Mouse (Mus musculus): ENCODE data around the gene Teddm1a. TPM values are rescaled to one million over a fixed set of nuclear protein-coding genes. Genes with fewer than 3 reads are reported as not detected.

Teddm1a gene
- polyA plus RNA-seq, 1 experiment from 2014 or later = not detected

- H3K9ac ChIP-seq = no peak overlapping the region
- no peak overlapping the region for H3K27ac ChIP-seq
- H3K36me3 ChIP-seq (replicated peaks; ENCODE audit: control insufficient read depth, insufficient read depth) = no peaks in the 10 kb centered on the region
- ATAC-seq (ENCODE audit: low FRiP score) (peak; percentile 43; the same call in 1 of the 2 replicates), DNase-seq (ENCODE audit: low spot score) (no peak)
- no peaks in the 10 kb centered on the region for H3K9me3 ChIP-seq (ENCODE audit: control insufficient read depth, low read length)
- WGBS = 38% methylated on average over 17 of the region's 17 CpGs
- H3K4me3 ChIP-seq (replicated peaks; ENCODE audit: low read length) = no peak overlapping the region
- no peak overlapping the region; the same call in 1 of the 2 replicates for H3K4me2 ChIP-seq (replicated peaks)
- H3K4me1 ChIP-seq (replicated peaks; ENCODE audit: control insufficient read depth, insufficient read depth, low read length) = no peaks in the 10 kb centered on the region
- no peaks in the 10 kb centered on the region for H3K27me3 ChIP-seq (ENCODE audit: control insufficient read depth, insufficient read depth, low read length)
These were observed 5.4 kb upstream of the Teddm1a start for GRCm38 (mm10) chr1:153886024-153886633.

GRCm38 (mm10) chr1:153890121-153890520, 1.4 kb upstream of the Teddm1a start:
- Histone ChIP-seq H3K4me2 (replicated peaks) (no peak overlapping the region), H3K4me3 (replicated peaks; ENCODE audit: low read length) (no peak overlapping the region), H3K9ac (no peak overlapping the region), H3K9me3 (ENCODE audit: control insufficient read depth, low read length) (no peaks in the 10 kb centered on the region), H3K27me3 (ENCODE audit: control insufficient read depth, insufficient read depth, low read length) (no peaks in the 10 kb centered on the region), H3K4me1 (replicated peaks; ENCODE audit: control insufficient read depth, insufficient read depth, low read length) (0 out of 2 replicates have a peak, but pooled peaks cover 1% of the 10 kb centered on the region), H3K27ac (no peak overlapping the region), H3K36me3 (replicated peaks; ENCODE audit: control insufficient read depth, insufficient read depth) (no peaks in the 10 kb centered on the region)
- no peak for ATAC-seq (ENCODE audit: low FRiP score)
- DNase-seq (ENCODE audit: low spot score) = no peak
- WGBS = 96% methylated on average over 10 of the region's 10 CpGs

DNA sequence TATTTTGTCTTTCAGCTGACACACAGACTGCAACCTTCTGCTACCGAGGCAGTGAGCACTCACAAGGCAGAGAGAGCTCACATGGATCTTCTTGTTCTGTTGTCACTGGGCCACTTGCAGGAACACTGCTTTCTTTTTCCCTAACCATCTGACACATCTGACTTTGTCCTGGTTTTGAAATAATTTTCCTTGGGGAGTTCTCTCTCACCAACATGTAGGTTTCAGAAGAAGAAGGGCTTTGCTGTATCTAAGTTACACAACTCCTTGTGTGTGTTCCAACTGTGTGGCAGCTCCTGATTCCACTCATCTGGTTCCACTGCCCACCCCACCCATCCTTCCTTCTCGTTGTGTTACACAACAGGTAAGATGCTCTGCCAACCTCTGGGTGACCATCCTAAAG, 2.2 kb downstream of the Teddm1a start:
- ATAC-seq (ENCODE audit: low FRiP score) = no peak
- Histone ChIP-seq H3K36me3 (replicated peaks; ENCODE audit: control insufficient read depth, insufficient read depth) (no peaks in the 10 kb centered on the region), H3K9me3 (ENCODE audit: control insufficient read depth, low read length) (no peaks in the 10 kb centered on the region), H3K27me3 (ENCODE audit: control insufficient read depth, insufficient read depth, low read length) (no peaks in the 10 kb centered on the region), H3K4me3 (replicated peaks; ENCODE audit: low read length) (no peak overlapping the region), H3K4me1 (replicated peaks; ENCODE audit: control insufficient read depth, insufficient read depth, low read length) (0 out of 2 replicates have a peak, but pooled peaks cover 3% of the 10 kb centered on the region), H3K9ac (no peak overlapping the region), H3K4me2 (replicated peaks) (no peak overlapping the region), H3K27ac (no peak overlapping the region)
- no peak for DNase-seq (ENCODE audit: low spot score)
- WGBS = 81% methylated on average over 2 of the region's 2 CpGs

DNA sequence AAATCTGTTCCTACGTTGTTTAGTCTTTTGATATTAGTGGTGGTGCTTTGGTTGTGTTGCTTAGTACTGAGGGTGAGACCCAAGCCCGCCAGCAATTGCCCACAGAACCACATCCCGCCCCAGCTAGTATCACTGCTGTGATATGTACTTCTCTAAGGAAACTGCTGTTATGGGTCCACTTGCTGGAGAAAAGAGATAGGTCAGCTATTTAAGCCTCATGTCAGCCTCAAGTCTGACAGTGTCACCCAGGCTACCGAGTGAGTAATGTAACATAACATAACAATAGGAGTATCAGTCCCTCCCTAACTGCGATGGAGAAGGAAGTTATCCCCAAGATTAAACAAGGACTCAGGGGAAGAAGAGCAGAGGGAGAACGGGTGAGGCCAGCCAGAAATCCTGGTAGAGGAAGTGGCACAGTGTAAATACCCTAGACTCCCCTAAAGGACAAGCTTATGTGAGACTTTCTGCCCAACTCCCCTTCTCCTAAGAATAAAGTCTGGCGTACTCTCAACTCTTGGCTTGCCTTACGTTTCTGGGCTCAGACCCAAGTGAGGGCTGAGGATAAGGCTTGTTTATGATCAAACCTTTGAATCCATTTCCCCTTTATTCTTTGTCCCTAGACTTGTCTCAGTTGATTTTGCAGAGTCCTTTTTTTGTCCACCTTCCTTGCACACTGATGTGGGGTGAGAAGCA, 2.8 kb downstream of the Teddm1a start:
- no peak overlapping the region for H3K4me2 ChIP-seq (replicated peaks)
- H3K27me3 ChIP-seq (ENCODE audit: control insufficient read depth, insufficient read depth, low read length) = no peaks in the 10 kb centered on the region
- H3K36me3 ChIP-seq (replicated peaks; ENCODE audit: control insufficient read depth, insufficient read depth) = no peaks in the 10 kb centered on the region
- no peak overlapping the region for H3K9ac ChIP-seq
- no peaks in the 10 kb centered on the region for H3K9me3 ChIP-seq (ENCODE audit: control insufficient read depth, low read length)
- 62% methylated on average over 8 of the region's 8 CpGs for WGBS
- peaks cover 8% of the 10 kb centered on the region; the same call in 1 of the 2 replicates for H3K4me1 ChIP-seq (replicated peaks; ENCODE audit: control insufficient read depth, insufficient read depth, low read length)
- ATAC-seq (ENCODE audit: low FRiP score) (no peak), DNase-seq (ENCODE audit: low spot score) (no peak)
- H3K4me3 ChIP-seq (replicated peaks; ENCODE audit: low read length) = no peak overlapping the region
- no peak overlapping the region for H3K27ac ChIP-seq

GRCm38 (mm10) chr1:153894979-153895378, 3.4 kb downstream of the Teddm1a start:
- H3K27me3 ChIP-seq (ENCODE audit: control insufficient read depth, insufficient read depth, low read length) = no peaks in the 10 kb centered on the region
- no peaks in the 10 kb centered on the region for H3K9me3 ChIP-seq (ENCODE audit: control insufficient read depth, low read length)
- H3K27ac ChIP-seq = no peak overlapping the region
- peaks cover 8% of the 10 kb centered on the region; the same call in 1 of the 2 replicates for H3K4me1 ChIP-seq (replicated peaks; ENCODE audit: control insufficient read depth, insufficient read depth, low read length)
- H3K4me2 ChIP-seq (replicated peaks) = no peak overlapping the region
- no peak overlapping the region for H3K9ac ChIP-seq
- H3K4me3 ChIP-seq (replicated peaks; ENCODE audit: low read length) = no peak overlapping the region
- no peaks in the 10 kb centered on the region for H3K36me3 ChIP-seq (replicated peaks; ENCODE audit: control insufficient read depth, insufficient read depth)
- 36% methylated on average over 5 of the region's 5 CpGs for WGBS
- no peak for ATAC-seq (ENCODE audit: low FRiP score)
- peak; percentile 92 for DNase-seq (ENCODE audit: low spot score)

DNA sequence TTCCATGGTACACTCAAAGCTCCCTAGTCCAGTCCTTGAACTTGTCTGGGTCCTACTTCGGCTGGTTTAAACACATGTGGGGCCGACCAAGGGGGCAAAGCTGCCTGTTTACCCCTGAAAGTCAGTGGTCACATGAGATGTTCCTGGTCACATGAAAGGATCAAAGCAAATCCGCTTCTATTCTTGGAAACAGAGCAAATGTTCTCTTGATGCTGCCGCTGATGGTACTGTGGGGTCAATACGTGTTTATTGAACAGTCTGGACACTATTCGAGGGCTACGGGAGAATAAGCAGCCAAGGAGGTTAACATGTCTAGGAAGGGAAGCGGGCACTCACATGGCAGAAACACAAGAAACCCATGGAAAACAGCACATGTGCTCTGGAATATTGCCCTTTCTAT, 5.7 kb downstream of the Teddm1a start:
- Histone ChIP-seq H3K4me2 (replicated peaks) (no peak overlapping the region), H3K27ac (no peak overlapping the region), H3K9me3 (ENCODE audit: control insufficient read depth, low read length) (no peaks in the 10 kb centered on the region), H3K4me3 (replicated peaks; ENCODE audit: low read length) (no peak overlapping the region), H3K27me3 (ENCODE audit: control insufficient read depth, insufficient read depth, low read length) (no peaks in the 10 kb centered on the region), H3K9ac (no peak overlapping the region), H3K36me3 (replicated peaks; ENCODE audit: control insufficient read depth, insufficient read depth) (no peaks in the 10 kb centered on the region), H3K4me1 (replicated peaks; ENCODE audit: control insufficient read depth, insufficient read depth, low read length) (peaks cover 20% of the 10 kb centered on the region)
- DNase-seq (ENCODE audit: low spot score) (no peak), ATAC-seq (ENCODE audit: low FRiP score) (no peak)
- 90% methylated on average over 8 of the region's 8 CpGs for WGBS

DNA sequence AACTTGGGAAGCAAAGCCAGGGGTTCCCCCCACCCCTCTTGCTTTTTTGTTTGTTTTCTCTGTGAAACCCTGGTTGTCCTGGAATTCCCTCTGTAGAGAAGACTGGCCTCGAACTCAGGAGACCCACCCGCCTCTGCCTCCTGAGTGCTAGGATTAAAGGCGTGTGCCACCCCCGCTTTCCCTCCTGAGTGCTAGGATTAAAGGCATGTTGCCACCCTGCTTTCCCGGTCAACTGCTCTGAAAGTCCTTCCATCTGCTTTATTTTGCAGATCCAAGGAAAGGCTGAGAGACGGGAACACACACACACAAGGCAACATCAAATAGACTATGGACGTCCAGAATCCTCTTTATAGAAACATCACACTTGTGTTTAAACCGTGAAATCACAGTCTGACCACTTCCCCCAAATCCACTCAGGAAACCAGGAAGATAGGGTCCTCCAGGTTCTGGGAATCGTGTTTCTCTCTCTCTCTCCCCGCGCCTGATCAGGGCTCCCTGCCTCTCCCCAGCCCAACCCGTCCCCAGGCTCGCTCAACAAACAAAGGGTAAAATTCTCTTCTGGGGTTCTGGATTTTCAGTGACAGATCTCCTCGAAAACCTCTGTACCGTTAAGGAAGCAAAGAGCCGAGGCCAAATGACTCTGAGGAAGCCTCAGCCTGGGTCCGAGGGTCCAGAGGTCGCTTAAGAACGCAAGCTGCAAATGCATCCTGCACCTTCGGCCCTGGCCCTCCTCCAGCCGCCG, 7.6 kb downstream of the Teddm1a start:
- 14% methylated on average over 22 of the region's 22 CpGs for WGBS

DNA sequence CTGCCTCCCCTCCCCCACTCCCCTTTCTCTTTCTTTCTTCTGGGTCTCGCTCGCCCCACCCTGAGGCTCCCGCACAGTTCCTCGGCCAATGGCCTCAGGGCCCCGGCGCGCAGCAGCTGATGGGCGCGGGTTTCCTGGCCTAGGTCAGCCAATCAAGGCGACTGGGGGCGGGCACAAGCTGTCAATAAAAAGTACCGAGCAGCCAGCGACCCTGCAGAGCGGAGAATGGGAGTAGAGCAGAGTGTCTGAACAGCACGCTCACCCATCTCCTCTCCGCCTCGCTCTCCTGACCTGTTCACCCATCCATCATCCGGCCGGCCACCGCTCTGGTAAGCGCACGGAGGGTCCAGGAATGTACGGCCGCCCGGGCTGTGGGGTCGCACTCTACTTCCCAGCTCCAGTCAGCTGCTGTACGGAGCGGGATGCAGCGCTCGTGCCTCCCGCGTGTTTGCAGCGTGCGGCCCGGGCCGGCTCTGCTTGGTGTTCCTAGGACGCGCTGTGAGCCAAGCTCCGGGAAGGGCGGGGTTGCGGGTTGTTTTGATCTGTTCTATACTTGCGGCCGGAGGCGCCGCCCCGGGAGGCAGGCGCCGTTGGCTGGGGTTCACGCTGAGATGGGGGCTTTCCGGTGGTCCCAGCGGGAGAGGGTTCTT, 8.3 kb downstream of the Teddm1a start, which contains the start of the genes Glul and Teddm2:
Gene Glul (plus strand): TSS at position 214 of the 650 bp plus-strand sequence.
Gene Teddm2 (minus strand): TSS at position 498 of the 650 bp plus-strand sequence.
- peak within 1 kb of the TSS; percentile 81 for H3K4me2 ChIP-seq (replicated peaks)
- DNase-seq (ENCODE audit: low spot score) = peak; percentile 92
- under 1% methylated on average over 51 of the region's 51 CpGs for WGBS
- H3K4me1 ChIP-seq (replicated peaks; ENCODE audit: control insufficient read depth, insufficient read depth, low read length) = peaks cover 35% of the 10 kb centered on the region
- peak within 1 kb of the TSS; percentile 97 for H3K27ac ChIP-seq
- H3K9me3 ChIP-seq (ENCODE audit: control insufficient read depth, low read length) = no peaks in the 10 kb centered on the region
- H3K9ac ChIP-seq = peak within 1 kb of the TSS; percentile 86
- peaks cover 21% of the 10 kb centered on the region for H3K36me3 ChIP-seq (replicated peaks; ENCODE audit: control insufficient read depth, insufficient read depth)
- no peaks in the 10 kb centered on the region for H3K27me3 ChIP-seq (ENCODE audit: control insufficient read depth, insufficient read depth, low read length)
- peak; percentile 96 for ATAC-seq (ENCODE audit: low FRiP score)
- peak within 1 kb of the TSS; percentile 84 for H3K4me3 ChIP-seq (replicated peaks; ENCODE audit: low read length)

More for the DNA sequence above, 7.6 kb downstream of the Teddm1a start:
- ATAC-seq (ENCODE audit: low FRiP score) (peak; percentile 56), DNase-seq (ENCODE audit: low spot score) (no peak)
- Histone ChIP-seq H3K4me2 (replicated peaks) (peak overlapping the region; percentile 81), H3K27me3 (ENCODE audit: control insufficient read depth, insufficient read depth, low read length) (no peaks in the 10 kb centered on the region), H3K36me3 (replicated peaks; ENCODE audit: control insufficient read depth, insufficient read depth) (peaks cover 15% of the 10 kb centered on the region), H3K9ac (peak overlapping the region; percentile 86), H3K4me1 (replicated peaks; ENCODE audit: control insufficient read depth, insufficient read depth, low read length) (peaks cover 35% of the 10 kb centered on the region), H3K4me3 (replicated peaks; ENCODE audit: low read length) (peak overlapping the region; percentile 84), H3K9me3 (ENCODE audit: control insufficient read depth, low read length) (no peaks in the 10 kb centered on the region), H3K27ac (peak overlapping the region; percentile 97)
